ENCODE assay signal across 9 mouse cellular contexts in the genomic region with DNA sequence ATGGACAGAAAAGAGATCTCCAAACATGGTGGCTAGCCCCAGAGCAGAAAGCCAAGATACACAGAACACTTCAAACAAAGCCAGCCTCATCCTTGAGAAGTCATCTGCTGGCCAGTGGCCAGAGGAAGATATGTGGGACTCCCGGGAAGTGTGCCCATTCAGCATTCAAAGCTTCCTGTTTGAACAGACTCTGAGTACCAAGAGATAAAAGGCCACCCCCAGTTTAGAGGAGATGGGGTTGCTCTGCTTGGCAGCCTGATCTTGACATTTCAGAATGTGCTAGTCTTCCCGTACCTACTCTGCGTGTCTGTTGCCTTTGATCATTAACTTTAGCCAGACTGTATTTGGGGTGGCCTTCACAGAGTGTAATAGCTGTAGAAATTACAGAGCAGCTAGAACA. TPM values are rescaled to one million over a fixed set of nuclear protein-coding genes. Genes with fewer than 3 reads are reported as not detected.
DNase-seq lines count a peak whose midpoint lies in the region; TF ChIP-seq lines count a peak whose summit lies in the region.
"Had no signal": no experiment of that assay in that cellular context is flagged by ENCODE, and none has a peak within 500 bp of the region (broad histone marks: within the 10 kb centered on the region; RNA-seq: fewer than 3 reads in every experiment).

No protein-coding gene starts in this region.

- no peak for TF ChIP-seq CTCF in layer of hippocampus, adult 2 months (conservative IDR thresholded peaks at IDR 0.05)

- H3K27ac ChIP-seq in layer of hippocampus, adult 2 months = no peak overlapping the region
- H3K27ac ChIP-seq: liver, embryonic 15.5 days had no signal

- H3K4me3 ChIP-seq in layer of hippocampus, adult 2 months = no peak overlapping the region
- H3K4me3 ChIP-seq: liver, embryonic 15.5 days had no signal

- DNase-seq in frontal cortex, postnatal 36 days (ENCODE audit: low spot score in 2 of 2) = peak; percentile 17 to 26
- no peak for DNase-seq in frontal cortex, postnatal 25 days (ENCODE audit: low spot score in 2 of 2)
- peak; percentile 14 for DNase-seq in layer of hippocampus, adult 11-12 months (ENCODE audit: low spot score)
- DNase-seq in layer of hippocampus, adult 2 months (ENCODE audit: low spot score in 2 of 2) = no peak
- DNase-seq in adrenal gland, postnatal 10 days = peak; percentile 85
- peak; percentile 54 for DNase-seq in lung, postnatal 25 days (ENCODE audit: low spot score)
- no peak for DNase-seq in spleen, postnatal 10 days (ENCODE audit: low spot score in 2 of 2)
- DNase-seq in thymus, postnatal 36 days = no peak

RNA-seq across cellular contexts. Expression of gene Cacnb2, which starts 59.5 kb away (rescaled TPM):
- total RNA-seq in layer of hippocampus, adult 2 months (2021) = 10 to 100 TPM; 90.1 to 98.7 TPM
- 10 to 100 TPM; 29.6 to 42.6 TPM for total RNA-seq in adrenal gland, postnatal 10 days (2021)

Comparison
In these comparisons a context has a peak if more than half of its experiments do, and no peak if none do; other contexts are left out.
1. DNase-seq: peak in frontal cortex, postnatal 36 days (2 of 2), layer of hippocampus, adult 11-12 months (single experiment), adrenal gland, postnatal 10 days (single experiment) and lung, postnatal 25 days (single experiment); none in frontal cortex, postnatal 25 days (0 of 2), layer of hippocampus, adult 2 months (0 of 2), spleen, postnatal 10 days (0 of 2) and thymus, postnatal 36 days (0 of 2).